Mouse (Mus musculus) ovary, postnatal 36 days (tissue): ENCODE data around the gene Trmt44.

Experiments
- DNase-seq: peaks from one replicate; pipeline ENCODE4 v3.0.0; 2022; ENCODE audit warnings: low spot score, mixed read lengths

The Trmt44 gene

GRCm38 (mm10) chr5:35541059-35541790 is 33.6 kb downstream of the Trmt44 start:
- DNase-seq, result no peak

- DNase-seq, result no peak
Observed at GRCm38 (mm10) chr5:35540555-35540954, 34.3 kb downstream of the Trmt44 start.

- DNase-seq, result no peak
Observed at GRCm38 (mm10) chr5:35539576-35539975, 35.3 kb downstream of the Trmt44 start.

- no peak for DNase-seq
Observed at GRCm38 (mm10) chr5:35538022-35538421, 36.8 kb downstream of the Trmt44 start.

GRCm38 (mm10) chr5:35537474-35537873 is 37.4 kb downstream of the Trmt44 start:
- DNase-seq, result no peak

GRCm38 (mm10) chr5:35536271-35536670 is 38.6 kb downstream of the Trmt44 start:
- DNase-seq, result no peak

- peak; percentile 53 for DNase-seq
Observed at GRCm38 (mm10) chr5:35531586-35531985, 43.3 kb downstream of the Trmt44 start.

GRCm38 (mm10) chr5:35530442-35530841 is 44.4 kb downstream of the Trmt44 start:
- DNase-seq, result peak; percentile 29

- DNase-seq, result peak; percentile 61
Observed at GRCm38 (mm10) chr5:35525469-35526123, 49.3 kb downstream of the Trmt44 start, which contains the start of gene Cpz. Gene Cpz (minus strand): TSS chr5:35525698.

GRCm38 (mm10) chr5:35524381-35524780 is 50.5 kb downstream of the Trmt44 start:
- no peak for DNase-seq

- DNase-seq, result peak; percentile 60
Observed at GRCm38 (mm10) chr5:35523735-35524134, 51.1 kb downstream of the Trmt44 start.

GRCm38 (mm10) chr5:35516781-35517180 is 58.1 kb downstream of the Trmt44 start:
- no peak for DNase-seq

GRCm38 (mm10) chr5:35510589-35510988 is 64.3 kb downstream of the Trmt44 start:
- no peak for DNase-seq
